10 mouse cellular contexts compared by ENCODE assay signal in genomic region chr15:96768301-96768993, GRCm38 (mm10).
DNase-seq lines count a peak whose midpoint lies in the region; ATAC-seq lines count a peak whose summit lies in the region.
"Had no signal": no experiment of that assay in that cellular context is flagged by ENCODE, and none has a peak within 500 bp of the region (broad histone marks: within the 10 kb centered on the region; RNA-seq: fewer than 3 reads in every experiment).

No protein-coding gene starts in this region.

- 82% methylated on average over 19 of the region's 19 CpGs for WGBS in kidney, embryonic 14.5 days

- H3K36me3 ChIP-seq in kidney, embryonic 14.5 days (ENCODE audit: control insufficient read depth, insufficient read depth, low read length), result no peaks in the 10 kb centered on the region

- H3K9me3 ChIP-seq in kidney, embryonic 14.5 days (ENCODE audit: control insufficient read depth, low read length), result 0 out of 2 replicates have a peak, but pooled peaks cover 2% of the 10 kb centered on the region

- H3K4me2 ChIP-seq in kidney, embryonic 14.5 days (replicated peaks; ENCODE audit: low read depth, low read length), result no peak overlapping the region

- H3K27me3 ChIP-seq in kidney, embryonic 14.5 days (ENCODE audit: control insufficient read depth, insufficient read depth, low read length), result no peaks in the 10 kb centered on the region

- DNase-seq in adrenal gland, postnatal 10 days, result peak; percentile 32
- no peak for DNase-seq in adrenal gland, postnatal 4 days (ENCODE audit: low spot score in 2 of 2)
- peak; percentile 29 for DNase-seq in ovary, postnatal 36 days (ENCODE audit: low spot score)
- DNase-seq in ovary, postnatal 14 days (ENCODE audit: low spot score), result no peak
- peak; percentile 60 for DNase-seq in testis, postnatal 10 days (ENCODE audit: low spot score)
- no peak for DNase-seq in gastrocnemius, adult 18-20 months (ENCODE audit: low spot score)
- DNase-seq: lung, postnatal 14 days; right cerebral cortex, postnatal 25 days had no signal

- H3K4me3 ChIP-seq in kidney, embryonic 14.5 days (ENCODE audit: low read length), result no peak overlapping the region

- H3K9ac ChIP-seq in kidney, embryonic 14.5 days (ENCODE audit: low read depth, low read length), result no peak overlapping the region

- peak; percentile 93 for ATAC-seq in hematopoietic stem cell, adult 5-6 weeks (replicated peaks in 1 of 2; ENCODE audit: insufficient read depth in 1 of 2, low FRiP score in 2 of 2, low TSS enrichment in 1 of 2, low read depth in 1 of 2, poor library complexity in 2 of 2, severe bottlenecking in 2 of 2)
- no peak for ATAC-seq in kidney, embryonic 14.5 days (ENCODE audit: low FRiP score, low TSS enrichment)

- 0 out of 2 replicates have a peak, but pooled peaks cover 3% of the 10 kb centered on the region for H3K4me1 ChIP-seq in kidney, embryonic 14.5 days (ENCODE audit: control insufficient read depth, insufficient read depth, low read length)

- H3K27ac ChIP-seq in kidney, embryonic 14.5 days (ENCODE audit: low read depth, low read length), result no peak overlapping the region

Comparison
In these comparisons a context has a peak if more than half of its experiments do, and no peak if none do; other contexts are left out.
1. DNase-seq: peak in adrenal gland, postnatal 10 days (single experiment), ovary, postnatal 36 days (single experiment) and testis, postnatal 10 days (single experiment); none in adrenal gland, postnatal 4 days (0 of 2), ovary, postnatal 14 days (single experiment) and gastrocnemius, adult 18-20 months (single experiment).